Mouse (Mus musculus) brain, embryonic 18.5 days (tissue): ENCODE measurements around the gene Tlr12.
"Not testable (repeated sequence)": the region's sequence is repeated elsewhere in the genome, so short reads cannot be mapped to it uniquely, and the experiment has no call there.

Experiments
- DNase-seq: peaks from one replicate; pipeline ENCODE4 v3.0.0-alpha.2; 2012; ENCODE audit warnings: low read depth, low spot score

The Tlr12 gene

GRCm38 (mm10) chr4:128618246-128618911 lies at the start of gene Tlr12:
Gene Tlr12 (minus strand): TSS chr4:128618619.
- DNase-seq = no peak

- not testable (repeated sequence) for DNase-seq
These were observed 48.8 kb upstream of the Tlr12 start for GRCm38 (mm10) chr4:128667195-128667594.

- not testable (repeated sequence) for DNase-seq
These were observed 47.9 kb upstream of the Tlr12 start for GRCm38 (mm10) chr4:128666362-128666761.

GRCm38 (mm10) chr4:128664002-128664401 lies 45.6 kb upstream of the Tlr12 start:
- no peak for DNase-seq

- no peak for DNase-seq
These were observed 42.6 kb upstream of the Tlr12 start for GRCm38 (mm10) chr4:128661063-128661462.

- no peak for DNase-seq
These were observed 41.8 kb upstream of the Tlr12 start for GRCm38 (mm10) chr4:128660196-128660595.

GRCm38 (mm10) chr4:128655446-128655845 lies 37.0 kb upstream of the Tlr12 start:
- DNase-seq = no peak

- DNase-seq = peak; percentile 92
These were observed 36.3 kb upstream of the Tlr12 start, which contains the start of gene Phc2 for GRCm38 (mm10) chr4:128654505-128655381. Gene Phc2 (plus strand): TSS chr4:128654702.

GRCm38 (mm10) chr4:128652584-128653298 lies 34.3 kb upstream of the Tlr12 start:
- no peak for DNase-seq

GRCm38 (mm10) chr4:128651530-128651929 lies 33.1 kb upstream of the Tlr12 start:
- DNase-seq = no peak

GRCm38 (mm10) chr4:128648567-128649255 lies 30.3 kb upstream of the Tlr12 start:
- no peak for DNase-seq

GRCm38 (mm10) chr4:128646762-128647161 lies 28.3 kb upstream of the Tlr12 start:
- no peak for DNase-seq

GRCm38 (mm10) chr4:128645896-128646295 lies 27.5 kb upstream of the Tlr12 start:
- no peak for DNase-seq

GRCm38 (mm10) chr4:128641766-128642717 lies 23.6 kb upstream of the Tlr12 start:
- no peak for DNase-seq

GRCm38 (mm10) chr4:128638265-128638923 lies 20.0 kb upstream of the Tlr12 start:
- no peak for DNase-seq

GRCm38 (mm10) chr4:128637250-128637649 lies 18.8 kb upstream of the Tlr12 start:
- no peak for DNase-seq

GRCm38 (mm10) chr4:128635894-128636585 lies 17.6 kb upstream of the Tlr12 start:
- no peak for DNase-seq

- DNase-seq = no peak
These were observed 17.0 kb upstream of the Tlr12 start for GRCm38 (mm10) chr4:128635451-128635850.

- DNase-seq = no peak
These were observed 2.7 kb upstream of the Tlr12 start for GRCm38 (mm10) chr4:128621109-128621508.
